Comparison of ENCODE assay signal across 20 mouse cellular contexts in the genomic region with DNA sequence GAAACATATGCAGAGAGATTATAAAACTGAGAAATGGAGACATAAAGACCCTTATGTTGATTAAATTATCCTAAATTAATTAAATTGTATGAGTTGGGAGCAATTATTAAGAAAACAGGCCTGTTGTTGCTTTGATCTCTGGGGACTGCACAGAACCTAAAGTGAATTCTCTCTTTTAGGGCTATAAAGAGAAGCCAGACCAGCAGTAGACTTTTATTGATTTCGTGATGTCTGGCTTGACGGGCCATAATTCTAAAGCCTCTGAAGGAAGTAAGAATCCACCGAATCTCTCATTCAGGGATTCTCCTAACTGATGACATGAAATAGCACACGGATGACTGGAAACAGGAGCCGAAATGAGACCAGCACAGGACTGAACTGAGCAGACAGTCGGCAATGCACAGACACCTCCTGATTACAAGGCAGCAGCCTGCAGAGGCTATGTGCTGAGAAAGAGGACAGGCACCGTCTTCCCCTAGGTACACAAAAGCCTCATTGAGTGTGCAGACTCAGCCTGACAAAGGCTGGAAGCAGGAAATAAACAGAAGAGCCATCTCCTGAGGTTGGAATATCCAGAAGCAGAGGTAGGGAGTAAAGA. TPM values are rescaled to one million over a fixed set of nuclear protein-coding genes. Genes with fewer than 3 reads are reported as not detected.
A peak's percentile ranks its signal among the peaks of the same experiment; 100 is the strongest.
DNase-seq lines count a peak whose midpoint lies in the region; ATAC-seq and TF ChIP-seq lines count a peak whose summit lies in the region.
"Had no signal": no experiment of that assay in that cellular context is flagged by ENCODE, and none has a peak within 500 bp of the region (broad histone marks: within the 10 kb centered on the region; RNA-seq: fewer than 3 reads in every experiment).

No protein-coding gene starts in this region.

- H3K27me3 ChIP-seq in forebrain, embryonic 11.5 days (ENCODE audit: control insufficient read depth, insufficient read depth, low read length), result no peaks in the 10 kb centered on the region
- H3K27me3 ChIP-seq in forebrain, embryonic 10.5 days (ENCODE audit: poor library complexity, severe bottlenecking), result no peaks in the 10 kb centered on the region
- H3K27me3 ChIP-seq in hindbrain, embryonic 13.5 days, result no peaks in the 10 kb centered on the region
- no peaks in the 10 kb centered on the region for H3K27me3 ChIP-seq in midbrain, embryonic 14.5 days (ENCODE audit: control insufficient read depth, insufficient read depth, low read length)
- H3K27me3 ChIP-seq in intestine, postnatal 0 days (replicated peaks; ENCODE audit: control insufficient read depth, insufficient read depth, low read length), result no peaks in the 10 kb centered on the region
- H3K27me3 ChIP-seq: CH12.LX; heart, embryonic 15.5 days had no signal

- ATAC-seq in forebrain, embryonic 11.5 days (replicated peaks; ENCODE audit: low FRiP score), result no peak
- ATAC-seq in hindbrain, embryonic 13.5 days (ENCODE audit: low FRiP score), result peak; percentile 87
- ATAC-seq in midbrain, embryonic 14.5 days (ENCODE audit: low FRiP score, low TSS enrichment), result peak; percentile 55; the same call in 1 of the 2 replicates
- ATAC-seq in monocyte, adult 5-6 weeks (replicated peaks; ENCODE audit: insufficient number of reproducible peaks, low FRiP score, low TSS enrichment, poor library complexity, severe bottlenecking), result no peak
- no peak for ATAC-seq in intestine, postnatal 0 days

- DNase-seq in forebrain, embryonic 11.5 days (ENCODE audit: low spot score), result no peak
- no peak for DNase-seq in forebrain, embryonic 10.5 days (ENCODE audit: extremely low spot score, low spot score)
- DNase-seq in midbrain, embryonic 14.5 days, result peak; percentile 68
- no peak for DNase-seq in frontal cortex, postnatal 36 days (ENCODE audit: low spot score in 2 of 2)
- no peak for DNase-seq in frontal cortex, postnatal 25 days (ENCODE audit: low spot score in 2 of 2)
- DNase-seq: adrenal gland, postnatal 14 days; cerebellum, adult 9-11 months; gastrocnemius, adult 2 months; heart, adult 18-20 months; lung, embryonic 14.5 days; retina, postnatal 1 day had no signal

- H3K4me3 ChIP-seq in forebrain, embryonic 11.5 days (ENCODE audit: low read depth, low read length), result no peak overlapping the region
- H3K4me3 ChIP-seq in forebrain, embryonic 10.5 days, result no peak overlapping the region
- H3K4me3 ChIP-seq in hindbrain, embryonic 13.5 days, result peak overlapping the region; percentile 27
- H3K4me3 ChIP-seq in midbrain, embryonic 14.5 days (replicated peaks; ENCODE audit: low read depth, low read length), result peak overlapping the region; percentile 26
- no peak overlapping the region for H3K4me3 ChIP-seq in intestine, postnatal 0 days (ENCODE audit: low read depth, low read length)
- H3K4me3 ChIP-seq: gastrocnemius, adult 2 months; heart, embryonic 15.5 days had no signal

- no peak for TF ChIP-seq CTCF in intestine, postnatal 0 days (IDR thresholded peaks at IDR 0.05; ENCODE audit: low read depth)

- no peak overlapping the region for H3K9ac ChIP-seq in forebrain, embryonic 11.5 days (ENCODE audit: low read length)
- H3K9ac ChIP-seq in hindbrain, embryonic 13.5 days, result peak overlapping the region; percentile 53; the same call in 1 of the 2 replicates
- H3K9ac ChIP-seq in midbrain, embryonic 14.5 days (replicated peaks; ENCODE audit: low read length), result peak overlapping the region; percentile 58
- no peak overlapping the region for H3K9ac ChIP-seq in intestine, postnatal 0 days (ENCODE audit: low read depth, low read length)
- H3K9ac ChIP-seq: heart, embryonic 15.5 days; lung, embryonic 14.5 days had no signal

- no peaks in the 10 kb centered on the region; the same call in 1 of the 2 replicates for H3K9me3 ChIP-seq in forebrain, embryonic 11.5 days (ENCODE audit: control insufficient read depth, low read length)
- 0 out of 2 replicates have a peak, but pooled peaks cover 4% of the 10 kb centered on the region for H3K9me3 ChIP-seq in forebrain, embryonic 10.5 days
- H3K9me3 ChIP-seq in hindbrain, embryonic 13.5 days, result 0 out of 2 replicates have a peak, but pooled peaks cover 3% of the 10 kb centered on the region
- no peaks in the 10 kb centered on the region for H3K9me3 ChIP-seq in midbrain, embryonic 14.5 days (ENCODE audit: control insufficient read depth, low read length)
- no peaks in the 10 kb centered on the region for H3K9me3 ChIP-seq in intestine, postnatal 0 days (ENCODE audit: control insufficient read depth)
- H3K9me3 ChIP-seq: heart, embryonic 15.5 days had no signal

- WGBS in forebrain, embryonic 11.5 days, result 71% methylated on average over 7 of the region's 7 CpGs
- WGBS in forebrain, embryonic 10.5 days, result 64% methylated on average over 7 of the region's 7 CpGs
- WGBS in hindbrain, embryonic 13.5 days, result 52% methylated on average over 7 of the region's 7 CpGs
- WGBS in midbrain, embryonic 14.5 days, result 51% methylated on average over 7 of the region's 7 CpGs
- 42% methylated on average over 7 of the region's 7 CpGs for WGBS in intestine, postnatal 0 days

- peak overlapping the region; percentile 53; the same call in 1 of the 2 replicates for H3K27ac ChIP-seq in forebrain, embryonic 11.5 days (ENCODE audit: low read depth, low read length)
- H3K27ac ChIP-seq in forebrain, embryonic 10.5 days, result no peak overlapping the region
- peak overlapping the region; percentile 90 for H3K27ac ChIP-seq in hindbrain, embryonic 13.5 days
- H3K27ac ChIP-seq in midbrain, embryonic 14.5 days (replicated peaks; ENCODE audit: low read depth, low read length), result peak overlapping the region; percentile 92
- no peak overlapping the region for H3K27ac ChIP-seq in intestine, postnatal 0 days (ENCODE audit: low read depth, low read length)
- H3K27ac ChIP-seq: gastrocnemius, adult 2 months; heart, embryonic 15.5 days; kidney, postnatal 0 days had no signal

- H3K4me2 ChIP-seq in forebrain, embryonic 11.5 days (ENCODE audit: low read depth, low read length, severe bottlenecking), result no peak overlapping the region
- H3K4me2 ChIP-seq in hindbrain, embryonic 13.5 days, result peak overlapping the region; percentile 34
- H3K4me2 ChIP-seq in midbrain, embryonic 14.5 days (ENCODE audit: low read length), result peak overlapping the region; percentile 44
- H3K4me2 ChIP-seq in intestine, postnatal 0 days (replicated peaks; ENCODE audit: low read depth), result no peak overlapping the region
- H3K4me2 ChIP-seq: heart, embryonic 15.5 days; lung, embryonic 14.5 days had no signal

- no peaks in the 10 kb centered on the region for H3K36me3 ChIP-seq in forebrain, embryonic 11.5 days (ENCODE audit: control insufficient read depth, insufficient read depth, low read length)
- no peaks in the 10 kb centered on the region for H3K36me3 ChIP-seq in forebrain, embryonic 10.5 days (replicated peaks)
- no peaks in the 10 kb centered on the region for H3K36me3 ChIP-seq in hindbrain, embryonic 13.5 days
- H3K36me3 ChIP-seq in midbrain, embryonic 14.5 days (ENCODE audit: control insufficient read depth, insufficient read depth, low read length), result no peaks in the 10 kb centered on the region
- H3K36me3 ChIP-seq in intestine, postnatal 0 days (ENCODE audit: control insufficient read depth, insufficient read depth), result no peaks in the 10 kb centered on the region
- H3K36me3 ChIP-seq: heart, embryonic 15.5 days had no signal

- no peaks in the 10 kb centered on the region for H3K4me1 ChIP-seq in forebrain, embryonic 11.5 days (replicated peaks; ENCODE audit: control insufficient read depth, insufficient read depth, low read length)
- H3K4me1 ChIP-seq in forebrain, embryonic 10.5 days, result no peaks in the 10 kb centered on the region
- no peaks in the 10 kb centered on the region for H3K4me1 ChIP-seq in hindbrain, embryonic 13.5 days (replicated peaks)
- no peaks in the 10 kb centered on the region for H3K4me1 ChIP-seq in midbrain, embryonic 14.5 days (ENCODE audit: control insufficient read depth, insufficient read depth, low read length)
- no peaks in the 10 kb centered on the region for H3K4me1 ChIP-seq in intestine, postnatal 0 days (replicated peaks; ENCODE audit: control insufficient read depth, insufficient read depth, low read length)
- H3K4me1 ChIP-seq: heart, embryonic 15.5 days had no signal

RNA-seq across cellular contexts. Expression of gene Magel2, which starts 11.7 kb away (rescaled TPM):
- 12.5 and 13.9 TPM in 2 replicates for polyA plus RNA-seq in forebrain, embryonic 11.5 days (2014; fragmentation: Nextera tagmentation; extraction: Ambion mirVana)
- 4.2 and 4.6 TPM in 2 replicates for polyA plus RNA-seq in forebrain, embryonic 10.5 days (2016; fragmentation: Nextera tagmentation; extraction: Ambion mirVana)
- polyA plus RNA-seq in hindbrain, embryonic 13.5 days (2015; fragmentation: Nextera tagmentation; extraction: Ambion mirVana), result 16.3 and 19.7 TPM in 2 replicates
- polyA plus RNA-seq in midbrain, embryonic 14.5 days (2014; fragmentation: Nextera tagmentation; extraction: Ambion mirVana), result 16.2 and 16.3 TPM in 2 replicates
- total RNA-seq in monocyte, adult 5-6 weeks (2017), result not detected in 3 replicates
- 0.08 and 0.14 TPM in 2 replicates for polyA plus RNA-seq in intestine, postnatal 0 days (2015; fragmentation: Nextera tagmentation; extraction: Ambion mirVana)
- total RNA-seq: CH12.LX; gastrocnemius, adult 2 months; heart, adult 18-20 months; liver, adult 2 months; megakaryocyte, adult 5-6 weeks had no signal
- polyA plus RNA-seq: liver, adult 2 months; small intestine, adult 2 months had no signal

RNA-seq across cellular contexts. Expression of gene Ndn, which starts 18.8 kb away (rescaled TPM):
- polyA plus RNA-seq in forebrain, embryonic 11.5 days (2014; fragmentation: Nextera tagmentation; extraction: Ambion mirVana), result 152 and 169 TPM in 2 replicates
- polyA plus RNA-seq in forebrain, embryonic 10.5 days (2016; fragmentation: Nextera tagmentation; extraction: Ambion mirVana), result 70.7 and 79.9 TPM in 2 replicates
- polyA plus RNA-seq in hindbrain, embryonic 13.5 days (2015; fragmentation: Nextera tagmentation; extraction: Ambion mirVana), result 501 and 528 TPM in 2 replicates
- polyA plus RNA-seq in midbrain, embryonic 14.5 days (2014; fragmentation: Nextera tagmentation; extraction: Ambion mirVana), result 622 and 693 TPM in 2 replicates
- total RNA-seq in monocyte, adult 5-6 weeks (2017), result not detected in 3 replicates
- polyA plus RNA-seq in intestine, postnatal 0 days (2015; fragmentation: Nextera tagmentation; extraction: Ambion mirVana), result 22.9 and 23.7 TPM in 2 replicates
- total RNA-seq: CH12.LX; megakaryocyte, adult 5-6 weeks had no signal

RNA-seq across cellular contexts. Expression of gene Mkrn3, which starts 54.8 kb away (rescaled TPM):
- 19.3 and 20.7 TPM in 2 replicates for polyA plus RNA-seq in forebrain, embryonic 11.5 days (2014; fragmentation: Nextera tagmentation; extraction: Ambion mirVana)
- polyA plus RNA-seq in forebrain, embryonic 10.5 days (2016; fragmentation: Nextera tagmentation; extraction: Ambion mirVana), result 14.9 and 16.2 TPM in 2 replicates
- 19.4 and 21.1 TPM in 2 replicates for polyA plus RNA-seq in hindbrain, embryonic 13.5 days (2015; fragmentation: Nextera tagmentation; extraction: Ambion mirVana)
- polyA plus RNA-seq in midbrain, embryonic 14.5 days (2014; fragmentation: Nextera tagmentation; extraction: Ambion mirVana), result 21.9 and 22.5 TPM in 2 replicates
- 0.39 TPM in 1 of 3 replicates, not detected in the others for total RNA-seq in monocyte, adult 5-6 weeks (2017)
- 1.6 TPM in 2 replicates for polyA plus RNA-seq in intestine, postnatal 0 days (2015; fragmentation: Nextera tagmentation; extraction: Ambion mirVana)
- total RNA-seq: megakaryocyte, adult 5-6 weeks had no signal

Comparison
In these comparisons a context has a peak if more than half of its experiments do, and no peak if none do; other contexts are left out.
1. H3K27ac ChIP-seq: peak in forebrain, embryonic 11.5 days (single experiment), hindbrain, embryonic 13.5 days (single experiment) and midbrain, embryonic 14.5 days (single experiment); none in forebrain, embryonic 10.5 days (single experiment) and intestine, postnatal 0 days (single experiment).
2. ATAC-seq: peak in hindbrain, embryonic 13.5 days (single experiment) and midbrain, embryonic 14.5 days (single experiment); none in forebrain, embryonic 11.5 days (single experiment), monocyte, adult 5-6 weeks (single experiment) and intestine, postnatal 0 days (single experiment).
3. H3K4me2 ChIP-seq: peak in hindbrain, embryonic 13.5 days (single experiment) and midbrain, embryonic 14.5 days (single experiment); none in forebrain, embryonic 11.5 days (single experiment) and intestine, postnatal 0 days (single experiment).
4. H3K4me3 ChIP-seq: peak in hindbrain, embryonic 13.5 days (single experiment) and midbrain, embryonic 14.5 days (single experiment); none in forebrain, embryonic 11.5 days (single experiment), forebrain, embryonic 10.5 days (single experiment) and intestine, postnatal 0 days (single experiment).
5. H3K9ac ChIP-seq: peak in hindbrain, embryonic 13.5 days (single experiment) and midbrain, embryonic 14.5 days (single experiment); none in forebrain, embryonic 11.5 days (single experiment) and intestine, postnatal 0 days (single experiment).